Mouse (Mus musculus) hematopoietic stem cell, adult 5-6 weeks (primary cell): ENCODE measurements at regions not wholly inside any gene's neighbourhood (a gene's known extent, or its start where the extent isn't known, plus 50 kb on each side); places are given as distances from the start of the nearest gene placed in this dataset.

Experiments used
- ATAC-seq, 2 experiments: fragments of 125-278 bp in 1 of 2; replicated peaks in 1 of 2; 2 replicates each; pipeline ENCODE4 v1.8.0; 2016 to 2017; ENCODE audit warnings: inconsistent platforms in 2 of 2, mild to moderate bottlenecking in 2 of 2, moderate number of reproducible peaks in 2 of 2, low read depth in 1 of 2, moderate TSS enrichment in 1 of 2; ENCODE audit not compliant: low FRiP score in 2 of 2, poor library complexity in 2 of 2, severe bottlenecking in 2 of 2, insufficient read depth in 1 of 2, low TSS enrichment in 1 of 2

- no peak for ATAC-seq
Measured at GRCm38 (mm10) chr6:39283761-39284415, 77.3 kb upstream of the Kdm7a start.

DNA sequence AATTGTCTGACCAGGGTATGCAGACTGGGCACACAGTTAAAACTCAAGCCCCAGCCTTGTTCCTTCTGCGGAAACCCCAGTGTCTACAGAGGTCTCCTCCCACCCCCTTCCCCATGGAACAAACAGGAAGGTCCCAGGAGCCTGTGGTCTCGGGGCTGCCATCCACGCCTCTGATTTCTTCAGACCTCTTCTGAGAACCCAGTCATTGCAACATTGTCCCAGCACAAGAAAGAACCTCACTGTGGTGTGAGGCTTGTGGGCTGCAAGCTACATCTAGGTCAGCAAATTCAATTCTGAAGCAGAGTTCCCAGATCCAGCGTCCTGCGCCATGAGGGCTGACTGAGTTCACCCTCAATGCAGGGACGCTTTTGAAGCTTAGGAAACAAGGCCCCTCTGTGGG, 71.7 kb upstream of the Kdm7a start:
- ATAC-seq = peak; percentile 32 to 68; a peak in 2 of 4 replicates

GRCm38 (mm10) chr6:39274774-39275502, 68.3 kb upstream of the Kdm7a start:
- ATAC-seq = peak in 1 of 2 experiments; percentile 63; a peak in 1 of 4 replicates

DNA sequence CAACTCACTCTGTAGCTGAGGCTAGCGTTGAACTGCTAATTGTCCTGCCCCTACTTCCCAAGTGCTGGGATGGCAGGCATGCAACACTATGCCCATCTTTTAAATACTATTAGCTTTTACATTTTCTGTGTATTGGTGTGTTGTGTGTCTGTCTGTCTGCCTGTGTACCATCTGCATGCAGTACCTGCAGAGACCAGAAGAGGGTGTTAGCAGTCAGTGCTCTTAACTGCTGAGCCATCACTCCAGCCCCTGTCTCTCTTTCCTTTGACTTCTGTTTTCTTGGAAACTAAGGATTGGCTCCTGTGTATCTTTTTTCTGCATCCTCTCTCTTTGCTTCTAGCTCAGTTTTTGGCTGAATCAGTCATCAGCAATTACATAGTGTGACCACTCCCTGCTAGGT, 66.8 kb upstream of the Kdm7a start:
- no peak for ATAC-seq

GRCm38 (mm10) chr6:39270457-39270856, 63.9 kb upstream of the Kdm7a start:
- ATAC-seq = no peak

- no peak for ATAC-seq
Measured at GRCm38 (mm10) chr6:39269706-39270105, 63.1 kb upstream of the Kdm7a start.

DNA sequence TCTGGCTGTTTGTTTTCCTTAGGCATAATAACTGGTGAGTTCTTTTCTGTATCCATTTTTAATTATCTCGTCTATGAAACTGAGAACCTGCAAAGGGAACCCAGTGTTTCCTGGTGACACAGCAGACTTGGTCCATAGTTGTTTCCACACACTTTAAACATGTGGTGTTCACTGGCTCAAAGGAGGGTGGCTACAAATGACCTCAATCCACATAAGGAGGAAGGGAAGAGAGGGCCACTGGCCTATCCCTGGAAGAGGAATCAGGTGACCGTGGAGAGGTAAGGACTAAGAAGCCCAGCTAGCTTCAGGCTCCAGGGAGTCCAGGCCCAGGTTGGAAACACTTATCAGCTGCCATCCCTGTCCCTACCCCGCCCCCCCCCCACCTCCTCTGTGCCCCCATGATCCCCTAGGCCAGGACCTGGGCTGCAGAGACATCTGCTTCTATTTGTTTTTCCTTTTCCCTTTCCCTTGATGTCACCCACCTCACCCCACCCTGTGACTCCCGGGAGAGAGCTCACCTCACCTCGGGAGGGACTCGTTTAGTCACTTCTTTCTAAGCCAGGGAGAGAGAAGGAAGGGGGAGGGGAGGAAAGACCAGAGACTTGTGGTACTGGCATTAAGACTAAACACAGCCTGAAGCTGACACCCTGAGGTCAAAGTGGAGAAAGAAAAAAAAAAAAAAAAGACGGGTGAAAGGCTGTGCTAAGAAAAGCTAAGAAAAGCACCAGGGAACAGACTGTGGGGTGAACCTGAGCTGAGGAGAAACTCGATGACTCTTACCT, 62.2 kb upstream of the Kdm7a start:
- no peak for ATAC-seq

GRCm38 (mm10) chr6:39264722-39265121, 58.1 kb upstream of the Kdm7a start:
- ATAC-seq = peak; percentile 54 to 57

DNA sequence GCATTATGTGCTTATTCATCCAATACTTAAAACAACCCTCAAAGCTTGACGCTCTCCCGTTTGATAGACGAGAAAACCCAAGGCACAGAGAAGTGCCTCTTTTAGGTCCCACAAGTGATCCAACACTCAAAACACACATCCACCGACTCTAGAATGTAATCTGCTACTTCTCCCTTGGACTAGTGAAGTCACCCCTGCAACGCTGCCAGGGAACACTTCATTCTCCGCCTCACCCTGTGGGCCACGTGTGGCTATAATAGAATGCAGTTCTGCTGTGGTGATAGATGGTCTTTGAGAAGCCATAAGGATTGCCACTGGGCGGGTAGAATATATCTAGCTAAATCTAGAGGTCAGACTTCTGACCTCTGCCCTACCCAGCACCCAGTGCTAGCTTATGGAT, 57.0 kb upstream of the Kdm7a start:
- no peak for ATAC-seq

- ATAC-seq = no peak
Measured at GRCm38 (mm10) chr6:39261951-39262350, 55.4 kb upstream of the Kdm7a start.

GRCm38 (mm10) chr6:39260480-39260879, 53.9 kb upstream of the Kdm7a start:
- ATAC-seq = no peak

GRCm38 (mm10) chr6:39259129-39259528, 52.5 kb upstream of the Kdm7a start:
- ATAC-seq = no peak

DNA sequence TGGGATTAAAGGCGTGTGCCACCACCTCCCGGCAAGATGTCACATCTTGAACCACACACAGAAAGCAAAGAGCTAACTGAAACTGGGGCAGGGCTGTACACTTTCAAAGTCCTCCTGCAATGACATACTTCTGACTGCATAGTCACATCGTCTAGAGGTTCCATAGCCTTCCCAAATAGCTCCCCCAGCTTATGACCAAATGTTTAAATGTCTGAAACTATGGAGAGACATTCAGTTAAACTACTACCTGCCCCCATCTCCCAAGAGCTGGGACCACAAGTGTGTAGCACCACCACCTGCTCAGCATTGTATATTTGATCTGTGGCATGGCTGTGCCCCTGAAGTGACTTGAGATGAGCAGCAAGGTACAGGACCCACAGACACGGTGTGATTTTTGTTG, 52.1 kb upstream of the Kdm7a start:
- ATAC-seq = no peak

- ATAC-seq = no peak
Measured at GRCm38 (mm10) chr6:39257667-39258395, 51.2 kb upstream of the Kdm7a start.

DNA sequence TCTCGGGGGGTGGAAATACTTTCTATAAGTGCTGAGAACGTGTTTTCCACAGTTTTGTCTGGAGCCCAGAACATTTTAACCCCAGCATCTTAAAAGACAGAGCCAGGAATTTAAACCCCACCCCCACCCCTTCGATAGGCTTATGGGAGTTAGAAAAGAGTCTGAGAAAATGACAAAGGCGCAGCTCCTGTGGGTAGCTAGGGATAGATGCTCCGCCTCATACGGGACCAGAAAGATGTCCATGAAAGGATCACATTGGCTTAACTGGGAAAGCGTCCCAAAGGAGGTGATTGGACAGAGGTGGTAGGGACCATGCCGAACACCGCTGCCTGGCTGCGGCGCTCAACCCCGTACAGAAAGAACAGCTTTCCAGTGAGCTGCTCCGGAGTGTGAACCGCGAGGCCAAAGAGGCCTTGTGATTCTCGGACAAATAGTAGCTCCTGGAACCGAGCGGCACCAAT, 50.6 kb upstream of the Kdm7a start:
- ATAC-seq = peak; percentile 51 to 57; a peak in 2 of 4 replicates

DNA sequence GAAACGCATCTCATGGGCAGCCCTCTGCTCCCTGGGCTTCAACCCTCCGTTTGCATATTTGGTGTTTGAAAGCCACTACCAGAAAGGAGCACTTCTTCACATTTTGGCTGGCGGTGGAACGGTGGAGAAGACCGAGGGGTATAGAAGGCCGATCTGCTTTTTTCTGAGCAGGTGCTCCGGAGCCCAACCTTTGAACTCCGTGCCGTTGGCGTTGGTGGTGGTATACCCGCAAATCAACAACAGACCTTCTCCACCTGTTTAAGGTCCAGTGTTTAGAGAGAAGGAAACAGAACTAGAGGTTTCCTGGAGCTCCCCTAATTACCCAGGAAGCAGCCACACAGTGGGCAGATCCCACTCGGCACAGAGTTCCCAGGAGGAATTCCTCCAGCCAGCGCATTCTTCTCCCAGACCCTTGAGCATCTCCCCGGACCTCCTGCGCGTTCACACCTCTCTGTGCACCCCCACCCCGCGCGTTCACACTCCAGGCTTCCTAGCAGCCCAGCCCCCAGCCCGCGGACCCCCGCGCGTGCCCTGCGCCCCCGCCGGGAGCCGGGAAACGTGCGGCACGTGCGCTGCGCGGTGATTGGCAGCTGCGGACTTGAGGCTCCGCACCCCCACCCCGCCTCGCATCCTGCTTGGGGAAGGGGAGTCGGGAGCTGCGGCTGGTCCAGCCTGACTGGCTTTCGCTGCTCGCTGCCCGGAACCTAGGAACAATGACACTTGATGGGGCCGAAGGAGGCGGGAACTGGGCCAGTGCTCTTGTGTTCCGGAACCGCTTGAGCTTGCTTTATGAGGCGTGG, 49.9 kb upstream of the Kdm7a start:
- ATAC-seq = peak; percentile 19 to 26; a peak in 2 of 4 replicates
